Mouse (Mus musculus): ENCODE results near the gene Rab35. TPM values are rescaled to one million over a fixed set of nuclear protein-coding genes. Genes with fewer than 3 reads are reported as not detected.

Gene Rab35
- polyA plus RNA-seq, 1 experiment, result 50.3 TPM

- no peaks in the 10 kb centered on the region for H3K27me3 ChIP-seq (replicated peaks; ENCODE audit: control insufficient read depth, insufficient read depth, low read length)
- WGBS, result 88% methylated on average over 11 of the region's 11 CpGs
Observed at GRCm38 (mm10) chr5:115669974-115670373, 38.3 kb downstream of the Rab35 start.

GRCm38 (mm10) chr5:115670406-115670805 is 38.7 kb downstream of the Rab35 start:
- WGBS, result 72% methylated on average over 2 of the region's 2 CpGs
- no peak overlapping the region for H3K4me3 ChIP-seq (ENCODE audit: insufficient read depth, low read depth, low read length)
- H3K27ac ChIP-seq (ENCODE audit: insufficient read depth, low read depth, low read length), result no peak overlapping the region
- H3K36me3 ChIP-seq (ENCODE audit: control insufficient read depth, insufficient read depth, low read length), result no peaks in the 10 kb centered on the region
- TF ChIP-seq POLR2A (IDR thresholded peaks at IDR 0.05; ENCODE audit: low read depth, low read length) (no peak), CTCF (conservative IDR thresholded peaks at IDR 0.05; ENCODE audit: insufficient read depth, insufficient read length, low read depth, low read length) (no peak)
- H3K27me3 ChIP-seq (replicated peaks; ENCODE audit: control insufficient read depth, insufficient read depth, low read length), result no peaks in the 10 kb centered on the region
- H3K4me1 ChIP-seq (ENCODE audit: control insufficient read depth, insufficient read depth, low read length), result no peaks in the 10 kb centered on the region
- no peak for DNase-seq

More at GRCm38 (mm10) chr5:115669974-115670373, 38.3 kb downstream of the Rab35 start:
- no peak overlapping the region for H3K27ac ChIP-seq (ENCODE audit: insufficient read depth, low read depth, low read length)
- H3K36me3 ChIP-seq (ENCODE audit: control insufficient read depth, insufficient read depth, low read length), result no peaks in the 10 kb centered on the region
- TF ChIP-seq CTCF (conservative IDR thresholded peaks at IDR 0.05; ENCODE audit: insufficient read depth, insufficient read length, low read depth, low read length) (no peak), POLR2A (IDR thresholded peaks at IDR 0.05; ENCODE audit: low read depth, low read length) (no peak)
- no peaks in the 10 kb centered on the region for H3K4me1 ChIP-seq (ENCODE audit: control insufficient read depth, insufficient read depth, low read length)
- no peak for DNase-seq
- H3K4me3 ChIP-seq (ENCODE audit: insufficient read depth, low read depth, low read length), result no peak overlapping the region

GRCm38 (mm10) chr5:115671846-115672245 is 40.1 kb downstream of the Rab35 start:
- DNase-seq, result no peak
- 53% methylated on average over 8 of the region's 8 CpGs for WGBS
- H3K36me3 ChIP-seq (ENCODE audit: control insufficient read depth, insufficient read depth, low read length), result no peaks in the 10 kb centered on the region
- H3K4me1 ChIP-seq (ENCODE audit: control insufficient read depth, insufficient read depth, low read length), result no peaks in the 10 kb centered on the region
- no peak overlapping the region for H3K4me3 ChIP-seq (ENCODE audit: insufficient read depth, low read depth, low read length)
- H3K27me3 ChIP-seq (replicated peaks; ENCODE audit: control insufficient read depth, insufficient read depth, low read length), result no peaks in the 10 kb centered on the region
- no peak overlapping the region for H3K27ac ChIP-seq (ENCODE audit: insufficient read depth, low read depth, low read length)
- TF ChIP-seq POLR2A (IDR thresholded peaks at IDR 0.05; ENCODE audit: low read depth, low read length) (no peak), CTCF (conservative IDR thresholded peaks at IDR 0.05; ENCODE audit: insufficient read depth, insufficient read length, low read depth, low read length) (no peak)

GRCm38 (mm10) chr5:115685126-115685525 is 53.4 kb downstream of the Rab35 start:
- Histone ChIP-seq H3K27me3 (replicated peaks; ENCODE audit: control insufficient read depth, insufficient read depth, low read length) (no peaks in the 10 kb centered on the region), H3K4me1 (ENCODE audit: control insufficient read depth, insufficient read depth, low read length) (0 out of 2 replicates have a peak, but pooled peaks cover 3% of the 10 kb centered on the region), H3K27ac (ENCODE audit: insufficient read depth, low read depth, low read length) (no peak overlapping the region), H3K36me3 (ENCODE audit: control insufficient read depth, insufficient read depth, low read length) (no peaks in the 10 kb centered on the region), H3K4me3 (ENCODE audit: insufficient read depth, low read depth, low read length) (no peak overlapping the region)
- TF ChIP-seq CTCF (conservative IDR thresholded peaks at IDR 0.05; ENCODE audit: insufficient read depth, insufficient read length, low read depth, low read length) (no peak), POLR2A (IDR thresholded peaks at IDR 0.05; ENCODE audit: low read depth, low read length) (no peak)
- DNase-seq, result no peak
- WGBS, result 87% methylated on average over 10 of the region's 10 CpGs

- Histone ChIP-seq H3K36me3 (ENCODE audit: control insufficient read depth, insufficient read depth, low read length) (no peaks in the 10 kb centered on the region), H3K27ac (ENCODE audit: insufficient read depth, low read depth, low read length) (no peak overlapping the region), H3K4me3 (ENCODE audit: insufficient read depth, low read depth, low read length) (no peak overlapping the region), H3K27me3 (replicated peaks; ENCODE audit: control insufficient read depth, insufficient read depth, low read length) (no peaks in the 10 kb centered on the region), H3K4me1 (ENCODE audit: control insufficient read depth, insufficient read depth, low read length) (0 out of 2 replicates have a peak, but pooled peaks cover 3% of the 10 kb centered on the region)
- TF ChIP-seq CTCF (conservative IDR thresholded peaks at IDR 0.05; ENCODE audit: insufficient read depth, insufficient read length, low read depth, low read length) (no peak), POLR2A (IDR thresholded peaks at IDR 0.05; ENCODE audit: low read depth, low read length) (no peak)
- DNase-seq, result peak; percentile 36
- 50% methylated on average over 7 of the region's 7 CpGs for WGBS
Observed at GRCm38 (mm10) chr5:115686716-115687115, 55.0 kb downstream of the Rab35 start.

- WGBS, result 59% methylated on average over 3 of the region's 3 CpGs
- no peak overlapping the region for H3K4me3 ChIP-seq (ENCODE audit: insufficient read depth, low read depth, low read length)
- H3K4me1 ChIP-seq (ENCODE audit: control insufficient read depth, insufficient read depth, low read length), result no peaks in the 10 kb centered on the region
- H3K27me3 ChIP-seq (replicated peaks; ENCODE audit: control insufficient read depth, insufficient read depth, low read length), result no peaks in the 10 kb centered on the region
- H3K27ac ChIP-seq (ENCODE audit: insufficient read depth, low read depth, low read length), result no peak overlapping the region
- TF ChIP-seq CTCF (conservative IDR thresholded peaks at IDR 0.05; ENCODE audit: insufficient read depth, insufficient read length, low read depth, low read length) (no peak), POLR2A (IDR thresholded peaks at IDR 0.05; ENCODE audit: low read depth, low read length) (no peak)
- DNase-seq, result peak; percentile 11
- no peaks in the 10 kb centered on the region for H3K36me3 ChIP-seq (ENCODE audit: control insufficient read depth, insufficient read depth, low read length)
Observed at GRCm38 (mm10) chr5:115693271-115693670, 61.6 kb downstream of the Rab35 start.

GRCm38 (mm10) chr5:115695191-115695770 is 63.6 kb downstream of the Rab35 start:
- Histone ChIP-seq H3K36me3 (ENCODE audit: control insufficient read depth, insufficient read depth, low read length) (no peaks in the 10 kb centered on the region), H3K27ac (ENCODE audit: insufficient read depth, low read depth, low read length) (no peak overlapping the region), H3K4me1 (ENCODE audit: control insufficient read depth, insufficient read depth, low read length) (no peaks in the 10 kb centered on the region), H3K27me3 (replicated peaks; ENCODE audit: control insufficient read depth, insufficient read depth, low read length) (no peaks in the 10 kb centered on the region), H3K4me3 (ENCODE audit: insufficient read depth, low read depth, low read length) (no peak overlapping the region)
- TF ChIP-seq POLR2A (IDR thresholded peaks at IDR 0.05; ENCODE audit: low read depth, low read length) (no peak), CTCF (conservative IDR thresholded peaks at IDR 0.05; ENCODE audit: insufficient read depth, insufficient read length, low read depth, low read length) (no peak)
- 63% methylated on average over 6 of the region's 6 CpGs for WGBS
- DNase-seq, result peak; percentile 6
